Mouse (Mus musculus) cerebellum, postnatal 4 days (tissue): Measurements from ENCODE around the gene Ip6k3.
A peak's percentile ranks its signal among the peaks of the same experiment; 100 is the strongest.

Experiments used
- DNase-seq, 2 experiments: peaks; one replicate each; pipeline ENCODE4 v3.0.0; 2022; ENCODE audit warnings: low spot score in 2 of 2, mixed read lengths in 1 of 2

Gene Ip6k3

DNA sequence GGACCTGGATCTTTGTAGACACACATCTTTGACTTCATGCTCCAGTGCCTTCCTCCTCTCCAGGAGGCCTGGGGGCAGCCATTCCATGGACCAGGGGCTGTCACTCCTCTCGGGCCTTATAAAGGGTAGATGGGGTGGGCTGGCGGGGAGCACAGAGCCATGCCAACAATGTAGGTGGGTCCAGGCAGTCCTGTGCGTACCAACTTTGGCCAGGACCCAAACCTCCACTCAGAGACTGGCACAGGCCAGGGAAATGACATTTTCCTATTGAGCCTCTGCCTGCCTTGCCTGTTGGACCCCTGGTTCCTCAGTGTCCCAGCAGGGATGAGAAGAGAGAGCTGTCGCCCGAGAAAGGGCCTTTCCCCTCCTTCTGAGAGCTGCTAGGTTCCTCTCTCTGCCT lies 14.8 kb upstream of the Ip6k3 start:
- DNase-seq: no peak

DNA sequence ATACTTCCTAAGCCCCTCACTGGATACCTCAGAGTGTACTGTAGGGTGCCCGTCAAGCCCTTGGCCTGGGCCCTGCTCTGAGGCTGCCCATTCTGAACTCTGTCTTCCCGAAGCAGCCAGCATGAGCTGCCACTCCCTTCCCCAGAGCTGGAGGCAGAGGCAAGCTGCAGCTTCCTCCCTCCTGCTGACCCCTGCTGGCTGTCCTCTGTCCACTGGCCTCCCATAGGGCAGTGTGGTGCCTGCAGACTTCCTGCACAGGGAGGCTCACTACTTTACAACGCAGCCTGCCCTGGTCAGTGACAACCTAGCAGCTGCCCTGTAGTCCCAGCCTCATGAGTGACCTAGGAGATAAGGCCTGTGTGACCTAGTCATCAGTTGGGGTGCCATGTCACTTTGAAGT lies 14.1 kb upstream of the Ip6k3 start:
- DNase-seq: no peak

DNA sequence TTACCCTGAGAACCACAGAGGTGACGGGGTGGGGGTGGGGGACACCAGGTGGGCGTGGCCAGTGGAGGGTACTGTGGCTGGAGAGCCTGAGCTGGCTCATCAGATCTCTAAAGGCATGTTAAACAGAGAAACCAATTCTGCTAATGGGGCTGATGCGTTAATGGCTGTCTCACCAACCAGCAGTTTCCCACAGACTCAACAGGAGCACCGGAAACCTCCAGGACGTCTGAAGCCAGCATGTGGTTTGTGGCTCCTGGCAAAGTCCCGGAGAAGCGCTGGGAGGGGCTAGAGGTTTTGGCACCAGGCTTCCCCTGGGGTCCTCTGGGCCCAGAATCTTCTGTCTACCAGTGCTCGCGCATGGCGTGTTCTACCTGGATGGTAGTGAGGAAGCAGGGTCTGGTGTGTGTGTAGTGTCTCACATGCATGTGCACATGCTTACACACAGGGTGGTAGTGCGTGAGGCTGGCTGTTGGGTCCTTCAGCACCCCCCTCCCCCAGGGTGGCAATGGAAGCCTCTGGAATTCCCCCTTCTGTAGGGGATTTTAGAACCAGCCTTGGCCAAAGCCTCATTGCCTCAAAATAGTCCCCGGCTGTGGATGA lies 12.2 kb upstream of the Ip6k3 start:
- no peak for DNase-seq

DNA sequence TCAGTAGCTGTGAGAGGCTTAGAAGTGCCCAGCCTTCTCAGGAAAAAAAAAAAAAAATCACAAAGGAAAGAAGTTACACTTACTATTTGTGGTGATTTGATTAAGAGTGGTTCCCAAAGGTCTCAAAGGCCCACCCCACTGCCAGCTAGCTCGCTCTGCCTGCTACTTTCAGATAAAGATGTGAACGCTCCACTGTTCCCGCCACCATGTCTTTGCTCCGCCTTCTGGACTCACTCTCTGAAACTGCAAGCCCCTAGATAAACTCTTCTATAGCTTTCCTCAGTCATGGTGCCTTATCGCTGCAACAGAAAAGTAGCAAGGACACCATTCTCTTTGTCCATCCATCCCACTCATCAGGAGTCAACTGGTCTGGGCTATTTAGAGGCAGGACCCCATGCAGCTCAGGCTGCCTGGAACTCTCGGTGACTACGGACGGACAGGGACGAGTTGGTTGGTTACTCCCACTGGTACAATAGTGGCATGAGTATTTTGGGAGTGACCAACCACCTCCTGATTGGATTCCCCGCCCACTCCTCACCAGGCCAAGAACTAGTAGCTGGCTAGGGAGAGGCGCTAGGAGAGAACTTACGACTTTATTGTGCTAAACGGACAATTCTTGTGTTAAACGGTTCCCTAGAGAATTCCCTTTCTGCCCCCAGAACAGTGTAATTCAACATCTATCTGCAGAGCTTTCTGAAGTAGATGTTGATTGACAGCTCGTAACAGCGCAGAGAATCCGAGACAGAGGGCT lies 11.0 kb upstream of the Ip6k3 start:
- DNase-seq: no peak

DNA sequence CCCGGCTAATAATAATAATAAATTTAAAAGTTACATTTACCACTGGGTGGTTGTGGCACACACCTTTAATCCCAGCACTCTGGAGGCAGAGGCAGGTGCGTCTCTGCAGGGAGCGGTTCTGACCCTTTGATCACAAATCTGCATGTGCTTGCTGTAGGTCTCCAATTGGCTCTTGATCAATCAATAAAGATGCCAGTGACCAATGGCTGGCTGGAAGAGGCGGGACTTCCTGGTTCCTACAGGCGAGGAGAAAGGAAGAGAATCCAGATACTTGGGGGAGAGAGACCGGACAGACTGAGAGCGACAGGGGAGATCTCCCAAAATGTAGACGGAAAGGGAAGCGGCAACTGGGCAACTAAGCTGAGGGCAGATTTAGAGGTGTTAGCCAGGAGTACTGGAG lies 10.4 kb upstream of the Ip6k3 start:
- DNase-seq: no peak

DNA sequence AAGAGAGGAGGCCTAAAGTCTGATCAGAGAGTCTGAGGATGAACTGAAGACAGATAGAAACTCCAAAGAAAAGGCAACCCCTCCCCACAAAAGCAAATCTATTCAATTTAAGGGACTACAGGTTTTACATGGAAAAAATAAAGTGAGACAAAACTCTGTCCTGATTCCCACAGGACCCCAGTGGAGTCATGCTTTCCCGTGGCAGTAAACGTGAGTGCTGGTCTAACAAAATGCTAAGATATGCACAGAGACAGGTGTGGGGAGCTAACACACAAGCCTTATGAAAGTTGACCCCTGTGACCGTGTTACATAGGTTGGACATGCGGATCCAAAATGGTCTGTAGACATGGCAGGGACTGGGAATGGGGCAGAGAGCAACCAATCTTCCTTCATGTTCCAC lies 9.2 kb upstream of the Ip6k3 start:
- no peak for DNase-seq

DNA sequence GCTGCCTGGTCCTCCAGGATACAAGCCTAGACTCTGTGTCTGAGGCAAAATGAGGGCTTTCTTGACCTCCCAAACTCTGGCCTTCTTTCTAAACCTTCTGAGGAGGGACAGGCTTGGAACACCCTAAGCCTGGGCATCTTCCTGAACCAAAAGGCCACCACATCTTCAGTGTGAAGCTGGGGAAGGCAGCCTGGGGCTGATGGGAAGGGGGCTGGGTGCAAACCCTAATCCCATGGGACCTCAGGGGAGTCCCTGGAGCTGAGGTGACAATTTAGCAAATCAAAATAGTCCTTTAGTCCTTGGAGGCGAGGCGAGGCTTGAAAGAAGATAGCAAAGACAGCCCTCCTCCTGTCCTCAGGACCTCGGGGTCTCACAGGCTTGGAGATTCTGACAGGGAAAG lies 8.7 kb upstream of the Ip6k3 start:
- no peak for DNase-seq

DNA sequence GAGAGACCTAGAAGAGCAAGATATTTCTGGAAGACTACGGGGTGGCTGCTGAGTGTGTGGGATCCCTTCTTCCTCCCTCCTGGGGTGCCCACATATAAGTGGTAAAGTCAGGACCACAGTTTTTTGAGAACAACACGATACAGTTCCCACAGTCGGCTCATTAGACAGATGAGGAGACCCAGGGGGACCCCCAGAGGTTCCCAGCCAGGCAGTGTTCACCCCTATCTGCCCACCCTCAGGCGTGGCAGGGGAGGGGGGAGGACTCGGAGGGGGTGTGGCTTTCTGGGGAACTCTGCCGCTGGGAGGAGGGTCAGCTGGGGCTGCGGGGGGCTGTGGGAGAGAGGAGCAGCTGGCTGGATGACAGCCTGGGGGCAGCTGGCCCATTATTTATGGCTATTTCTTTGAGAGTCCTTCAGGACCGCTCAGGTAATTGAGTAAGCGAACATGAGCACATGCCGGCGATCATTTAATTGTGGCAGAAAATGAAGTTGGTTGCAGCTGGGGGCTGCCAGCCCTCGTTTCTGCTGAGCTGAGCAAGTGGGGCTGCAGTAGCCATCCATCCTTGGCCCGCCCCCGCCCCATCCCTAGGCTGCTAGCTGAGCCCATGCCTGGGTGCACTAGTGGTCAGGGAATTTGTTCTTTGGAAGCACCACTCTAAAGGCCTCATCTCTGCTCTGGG lies 7.7 kb upstream of the Ip6k3 start:
- DNase-seq: no peak

DNA sequence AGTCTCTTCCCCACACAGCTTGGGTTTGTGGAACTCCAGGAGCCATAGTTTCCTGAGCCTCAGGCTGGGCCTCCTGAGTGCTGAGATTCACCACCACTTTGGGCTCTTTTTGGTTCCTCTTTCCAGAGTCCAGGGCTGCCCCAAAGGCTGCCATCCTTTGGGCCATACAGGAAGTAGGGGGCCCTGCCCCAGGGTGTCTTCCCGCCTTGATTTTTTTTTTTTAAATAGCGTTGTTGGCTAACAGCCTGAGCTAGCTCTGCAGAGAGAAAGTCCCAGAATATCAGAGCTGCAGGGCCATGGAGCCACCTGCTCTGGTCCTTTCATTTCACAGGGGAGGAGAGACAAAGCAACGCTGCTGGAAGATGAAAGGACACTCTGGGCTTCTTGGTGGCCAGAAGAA lies 6.1 kb upstream of the Ip6k3 start:
- no peak for DNase-seq

DNA sequence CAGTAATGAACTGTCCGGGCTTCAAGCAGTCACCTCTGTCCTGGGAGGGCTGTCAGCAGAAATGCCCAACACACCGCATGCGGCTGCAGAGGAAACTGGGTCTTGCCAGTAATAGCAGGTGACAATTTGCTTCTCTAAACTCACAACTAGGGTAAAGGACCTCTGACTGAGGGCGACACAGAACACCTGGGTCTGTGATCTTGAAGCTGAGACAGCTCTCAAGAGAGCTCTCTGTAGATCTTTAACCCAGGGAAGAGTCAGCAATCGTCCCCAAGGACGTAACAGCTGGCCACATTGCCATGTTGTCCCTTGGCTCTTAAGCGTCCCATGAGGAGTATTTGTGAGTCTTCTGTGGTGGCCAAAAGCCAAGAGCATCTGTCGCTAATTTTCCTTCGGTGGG lies 4.9 kb upstream of the Ip6k3 start:
- no peak for DNase-seq

DNA sequence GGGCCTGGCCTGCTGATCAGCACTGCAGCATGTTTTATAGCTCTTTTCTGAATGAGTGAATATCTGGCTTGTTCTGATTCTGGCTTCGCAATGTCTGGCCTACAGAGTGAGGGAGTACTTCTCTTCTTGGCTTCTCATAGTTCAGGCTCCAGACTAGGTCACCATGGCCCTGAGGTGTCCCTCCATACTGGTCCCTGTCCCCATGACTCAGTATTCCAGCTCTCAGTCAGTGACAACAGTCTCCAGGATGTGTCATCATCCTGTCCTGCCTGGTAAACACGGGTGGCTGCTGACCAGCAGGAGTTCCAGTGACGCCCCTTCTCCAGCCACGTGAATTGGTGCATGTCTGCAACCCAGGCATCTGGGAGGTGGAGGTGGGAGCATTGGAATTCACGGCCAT lies 3.5 kb upstream of the Ip6k3 start:
- DNase-seq: no peak

DNA sequence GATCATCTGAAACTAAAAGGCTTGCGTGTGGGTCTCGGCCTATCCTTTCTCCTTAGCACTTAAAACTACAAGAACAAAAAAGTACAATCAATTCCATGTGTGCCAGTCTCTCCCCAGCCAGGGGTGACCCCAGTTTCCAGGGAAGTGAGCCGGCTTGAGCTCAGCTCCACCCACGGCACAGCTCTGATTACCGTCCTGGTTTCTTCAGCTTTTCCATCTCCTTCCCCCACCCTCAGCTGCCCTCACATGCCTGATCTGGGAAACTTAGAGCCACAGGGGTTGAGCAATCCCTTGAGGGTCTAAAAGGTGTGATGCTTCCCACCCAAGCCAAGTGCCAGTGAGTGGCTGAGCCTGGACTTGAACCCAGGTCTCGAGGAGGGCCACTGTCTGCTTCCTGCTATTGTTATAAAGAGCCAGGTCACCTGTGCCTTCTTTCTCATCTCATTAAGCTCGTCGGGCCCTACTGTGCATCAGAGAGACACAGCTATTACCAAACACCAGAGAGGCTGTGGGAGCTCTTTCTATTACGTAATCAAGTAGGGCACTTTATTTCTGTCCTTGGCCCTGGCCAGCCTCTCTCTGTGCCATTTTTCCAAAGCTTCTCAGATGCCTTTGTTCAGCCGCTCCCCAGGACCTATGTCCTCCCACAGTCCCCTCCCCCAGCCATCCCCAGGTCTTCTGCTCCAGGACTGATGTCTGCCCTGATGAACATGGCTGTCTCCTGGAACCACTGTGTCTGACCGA lies 2.5 kb upstream of the Ip6k3 start:
- DNase-seq: no peak

DNA sequence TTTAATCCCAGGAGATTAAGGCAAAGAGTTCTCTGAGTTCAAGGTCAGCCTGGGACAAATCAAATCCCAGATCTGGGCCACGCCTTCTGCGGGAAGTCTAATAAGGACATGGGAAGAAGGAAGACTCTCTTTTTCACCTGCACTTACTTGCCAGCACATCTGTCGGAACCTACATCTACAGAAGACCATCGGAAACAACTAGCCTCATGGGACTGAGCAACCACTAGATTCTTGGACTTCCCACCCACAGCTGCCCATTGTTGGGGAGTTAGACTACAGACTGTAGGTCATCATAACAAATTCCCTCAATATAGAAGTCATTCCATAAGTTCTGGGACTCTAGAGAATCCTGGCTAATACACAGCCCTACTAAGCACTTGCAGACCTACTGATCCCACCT lies 974 bp upstream of the Ip6k3 start:
- DNase-seq: no peak

DNA sequence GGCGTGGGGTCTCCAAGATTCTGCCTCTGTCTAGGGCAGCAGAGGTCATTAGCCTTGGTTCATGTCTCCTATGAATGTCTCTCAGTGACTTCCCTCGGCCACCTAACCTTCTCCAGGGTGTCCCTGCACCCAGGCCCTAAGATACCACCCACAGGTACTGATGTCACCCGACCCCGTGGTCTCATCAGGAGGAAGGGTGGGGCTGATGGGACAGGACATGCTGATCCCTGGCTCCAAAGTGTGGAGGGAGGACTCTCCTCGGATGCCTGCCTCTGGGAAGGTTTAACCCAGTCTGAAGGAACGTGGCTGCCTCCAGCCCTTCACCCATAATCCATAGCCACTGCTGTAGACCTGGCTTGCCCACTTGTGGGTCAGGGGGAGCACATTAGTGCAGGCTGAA lies 694 bp downstream of the Ip6k3 start:
- DNase-seq: no peak

DNA sequence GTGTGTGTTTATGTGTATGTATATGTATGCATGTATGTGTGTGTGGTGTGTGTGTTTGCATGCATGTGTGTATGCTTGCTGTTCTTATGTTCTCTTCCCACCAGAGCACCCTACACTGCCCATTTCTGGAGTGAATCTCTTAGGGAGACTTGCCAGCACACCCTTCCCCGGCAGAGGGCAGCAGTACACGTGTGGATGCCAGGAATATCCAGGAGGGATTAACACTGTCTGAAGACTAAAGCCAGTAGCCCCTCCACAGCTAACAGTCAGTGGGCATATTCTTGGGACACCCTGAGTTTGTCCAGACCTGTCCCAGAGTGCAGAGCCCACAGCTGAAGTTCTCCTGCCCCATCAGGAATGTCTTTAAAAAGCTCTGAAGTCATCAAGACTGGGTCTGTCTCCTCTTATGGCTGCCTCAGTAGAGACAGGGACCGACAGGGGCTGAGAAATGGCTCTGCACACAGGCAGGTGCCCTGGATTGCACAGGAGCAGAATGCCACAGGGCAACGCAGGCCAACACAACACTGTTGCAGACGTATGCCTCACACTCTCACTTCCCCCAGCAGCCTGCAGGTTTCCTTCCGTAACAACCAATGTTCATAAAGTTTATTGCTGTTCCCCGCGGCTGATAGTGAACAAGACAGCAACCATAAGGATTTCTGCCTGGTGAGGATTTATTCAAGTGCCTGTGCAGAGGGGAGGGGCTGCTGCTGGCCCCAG lies 2.4 kb downstream of the Ip6k3 start:
- DNase-seq: peak; percentile 44 to 74

DNA sequence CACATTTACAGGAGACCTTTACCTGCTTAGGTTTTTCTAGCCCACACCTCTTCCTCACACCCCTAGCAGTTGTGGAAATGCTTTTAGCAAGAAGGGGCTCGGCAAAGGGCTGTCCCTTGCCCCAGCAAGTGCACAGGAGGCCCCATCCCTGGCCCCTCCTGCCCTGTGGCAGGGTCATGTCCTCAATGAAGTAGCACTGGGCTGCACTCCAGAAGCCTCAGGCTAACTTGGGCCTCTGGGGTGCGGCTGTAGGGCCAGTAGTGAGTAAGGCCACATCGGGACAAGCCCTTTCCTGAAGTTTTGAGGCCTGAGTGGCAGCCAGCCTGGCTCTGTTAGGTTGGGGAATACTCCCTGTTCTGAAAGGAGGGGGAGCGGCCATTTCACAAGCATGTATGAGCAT lies 6.7 kb downstream of the Ip6k3 start:
- DNase-seq: no peak

DNA sequence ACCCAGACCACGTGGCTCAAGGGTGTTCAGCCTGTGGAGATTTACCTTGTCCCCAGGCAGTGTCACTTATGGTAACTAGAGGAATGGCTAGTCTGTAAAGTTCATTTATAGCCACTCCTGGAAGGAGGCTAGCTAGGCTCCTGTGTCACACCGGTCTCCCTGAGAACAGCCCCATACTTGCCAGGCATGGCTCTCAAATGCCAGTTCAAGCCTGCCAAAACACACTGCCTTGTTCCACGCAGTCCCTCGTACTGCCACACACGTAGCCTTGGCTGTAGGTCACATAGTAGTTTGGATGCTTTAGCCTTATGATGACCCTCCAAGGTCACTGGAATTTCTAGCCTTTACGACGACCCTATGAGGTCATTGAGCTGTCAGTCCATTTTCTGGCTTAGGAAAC lies 8.4 kb downstream of the Ip6k3 start:
- DNase-seq: no peak

DNA sequence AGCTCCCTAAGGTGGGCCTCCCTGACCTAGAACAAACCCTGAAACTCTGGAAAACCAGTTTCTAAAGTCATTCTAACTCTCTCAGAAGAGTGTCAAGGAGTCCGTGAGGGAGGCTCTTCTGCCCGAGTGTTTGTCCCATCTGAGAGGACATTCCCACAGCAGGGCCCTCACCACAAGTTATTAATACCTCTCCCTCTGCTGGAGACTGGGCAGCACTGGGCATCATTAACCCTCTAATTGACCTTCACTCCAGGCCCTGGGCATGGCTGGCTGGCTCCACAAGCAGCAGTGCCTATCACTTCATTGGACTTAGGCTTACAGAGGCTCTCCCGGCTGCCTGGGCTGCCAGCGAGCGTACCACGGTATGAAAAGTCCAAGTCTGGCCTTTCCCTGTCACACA lies 9.2 kb downstream of the Ip6k3 start:
- DNase-seq: no peak

DNA sequence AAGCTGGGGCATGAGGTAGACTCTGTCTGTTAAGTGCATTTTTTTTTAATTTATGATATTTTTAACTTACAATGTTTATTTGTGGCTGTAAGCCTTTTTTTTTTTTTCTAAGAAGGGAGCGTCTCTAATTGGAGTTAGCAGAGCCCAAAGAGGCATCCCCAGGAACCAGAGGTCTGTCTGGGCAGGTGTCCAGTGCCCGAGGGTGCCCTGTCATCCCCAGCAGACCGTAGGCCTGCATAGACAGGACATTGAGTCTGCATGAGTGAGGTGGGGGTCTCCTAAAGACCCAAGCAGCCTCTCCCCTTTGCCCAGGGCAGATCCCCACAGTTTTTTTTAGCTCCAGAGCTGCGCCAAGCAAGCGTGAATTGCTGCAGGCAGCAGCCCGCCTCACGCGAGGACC lies 11.8 kb downstream of the Ip6k3 start:
- no peak for DNase-seq

DNA sequence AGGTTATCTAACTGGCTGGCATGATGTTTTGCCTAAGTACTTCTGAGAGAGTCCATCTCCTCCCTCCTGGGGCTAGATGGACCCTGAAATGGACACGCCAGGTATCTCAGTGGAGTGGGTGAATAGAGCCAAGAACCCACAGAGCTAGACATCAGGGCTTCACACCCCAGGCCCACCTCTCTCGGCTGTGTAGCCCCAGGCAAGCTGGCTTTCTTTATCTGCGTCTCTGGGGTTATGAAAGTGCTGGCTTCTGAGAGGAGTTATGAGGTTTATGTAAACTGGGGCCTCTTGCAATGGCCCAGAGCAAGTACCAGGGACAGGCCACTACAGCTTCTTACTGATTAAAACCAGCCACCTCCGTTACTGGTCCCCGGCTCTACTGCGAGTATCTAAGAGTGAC lies 12.7 kb downstream of the Ip6k3 start:
- no peak for DNase-seq

DNA sequence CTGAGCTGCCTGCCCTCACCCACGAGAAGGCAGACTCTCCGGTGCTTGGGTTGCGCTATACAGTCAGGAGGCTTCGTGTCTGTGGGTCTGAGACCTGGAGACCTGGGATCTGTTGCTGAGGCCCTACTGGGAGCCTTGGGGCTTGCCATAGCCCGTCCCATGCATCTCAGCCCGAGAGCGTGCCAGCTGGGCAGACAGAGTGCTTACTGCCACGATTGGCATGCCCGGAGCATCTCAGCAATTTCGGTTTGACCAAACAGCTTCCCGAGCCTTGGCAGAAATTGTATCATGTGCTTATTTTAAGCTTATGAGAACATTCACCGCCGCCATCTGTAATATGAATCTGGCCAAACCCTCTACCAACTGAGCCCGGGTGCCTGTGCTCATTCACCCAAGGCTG lies 13.3 kb downstream of the Ip6k3 start:
- peak in 1 of 2 experiments; percentile 28 for DNase-seq

DNA sequence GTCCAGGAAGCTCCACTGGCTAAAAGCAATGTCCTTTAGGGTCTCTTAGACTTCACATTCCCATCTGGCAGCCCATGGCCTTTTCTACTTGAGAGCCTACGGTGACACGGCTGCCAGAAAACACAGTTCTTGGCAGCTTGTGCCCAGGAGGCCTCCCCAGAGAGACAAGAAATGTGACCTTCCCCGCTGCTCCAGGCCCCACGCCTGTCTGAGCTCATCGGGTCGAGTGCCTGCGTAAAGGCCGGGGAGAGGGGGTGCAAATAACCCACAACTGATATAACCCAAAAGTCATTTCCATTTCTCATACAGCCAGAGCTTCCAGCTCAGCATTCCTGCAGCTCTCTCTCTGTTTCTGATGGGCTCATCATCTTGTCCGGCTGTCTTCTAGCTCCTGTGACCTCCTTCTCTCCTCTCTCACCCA lies 13.8 kb downstream of the Ip6k3 start:
- DNase-seq: no peak
